8 mouse cellular contexts compared by ENCODE assay signal in the genomic region with DNA sequence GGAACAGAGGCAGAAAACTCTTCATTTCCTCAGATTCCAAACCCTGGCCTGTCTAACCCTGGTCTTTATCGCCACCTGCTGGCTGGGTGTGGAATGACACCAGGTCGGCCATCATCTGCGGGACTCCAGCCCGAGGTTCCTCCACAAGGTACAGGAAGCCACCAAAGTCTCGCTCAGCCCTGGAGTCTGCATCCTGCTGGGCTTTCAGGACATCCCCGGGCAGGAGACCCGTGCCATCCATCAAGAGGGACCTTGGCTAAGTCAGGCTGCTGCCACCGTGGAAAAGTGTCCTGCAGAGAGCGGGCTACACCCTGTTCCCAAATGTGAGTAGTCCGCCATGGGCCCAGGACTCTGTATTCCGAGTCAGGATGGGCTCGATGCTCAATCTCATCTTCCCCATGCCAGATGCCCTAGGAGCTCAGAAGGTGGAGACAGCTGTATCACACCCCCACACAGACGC.
DNase-seq lines count a peak whose midpoint lies in the region; ATAC-seq and TF ChIP-seq lines count a peak whose summit lies in the region.

No protein-coding gene starts in this region.

- no peaks in the 10 kb centered on the region for H3K4me1 ChIP-seq in cortical plate, adult 2 months (ENCODE audit: control insufficient read depth, insufficient read depth, low read length)

- peak; percentile 84 for DNase-seq in WW6 (ENCODE audit: low read depth, low spot score)
- peak; percentile 93 for DNase-seq in gastrocnemius, postnatal 10 days
- peak; percentile 91 for DNase-seq in induced T-regulatory cell, adult 2 months (ENCODE audit: low read depth)
- peak; percentile 31 to 94 for DNase-seq in left cerebral cortex, adult 8-10 months (ENCODE audit: low spot score in 2 of 2)
- peak; percentile 79 to 91 for DNase-seq in right cerebral cortex, postnatal 10 days (ENCODE audit: low spot score in 2 of 2)
- DNase-seq in urinary bladder, postnatal 14 days (ENCODE audit: low spot score): peak; percentile 90

- TF ChIP-seq CTCF in cortical plate, adult 2 months (IDR thresholded peaks at IDR 0.05; ENCODE audit: extremely low read depth, insufficient read depth, low read length): peak; percentile 98

- TF ChIP-seq POLR2A in cortical plate, adult 2 months (IDR thresholded peaks at IDR 0.05; ENCODE audit: extremely low read depth, insufficient read depth, low read length): no peak

- H3K4me3 ChIP-seq in cortical plate, adult 2 months (ENCODE audit: insufficient read depth, low read length): no peak overlapping the region

- ATAC-seq in megakaryocyte progenitor cell, adult 5-6 weeks (replicated peaks; ENCODE audit: poor library complexity): peak; percentile 98

- H3K27ac ChIP-seq in cortical plate, adult 2 months (ENCODE audit: insufficient read depth, low read length): no peak overlapping the region
